Mouse (Mus musculus): ENCODE data around the gene Nrxn3. TPM values are rescaled to one million over a fixed set of nuclear protein-coding genes. Genes with fewer than 3 reads are reported as not detected.

Nrxn3 gene
- polyA plus RNA-seq, 1 experiment from 2014 or later: 88.1 TPM

- ATAC-seq: peak; percentile 74
- Histone ChIP-seq H3K4me1 (replicated peaks) (peaks cover 25% of the 10 kb centered on the region), H3K27ac (no peak overlapping the region), H3K4me2 (replicated peaks) (no peak overlapping the region), H3K9ac (replicated peaks) (no peak overlapping the region), H3K36me3 (no peaks in the 10 kb centered on the region), H3K27me3 (no peaks in the 10 kb centered on the region), H3K9me3 (no peaks in the 10 kb centered on the region), H3K4me3 (replicated peaks) (no peak overlapping the region)
- WGBS: 66% methylated on average over 4 of the region's 4 CpGs
These were observed 96.1 kb downstream of the Nrxn3 start for GRCm38 (mm10) chr12:88818622-88819334.

- Histone ChIP-seq H3K4me1 (replicated peaks) (peaks cover 25% of the 10 kb centered on the region), H3K9me3 (no peaks in the 10 kb centered on the region), H3K4me2 (replicated peaks) (no peak overlapping the region), H3K27me3 (no peaks in the 10 kb centered on the region), H3K27ac (no peak overlapping the region), H3K4me3 (replicated peaks) (no peak overlapping the region), H3K36me3 (no peaks in the 10 kb centered on the region), H3K9ac (replicated peaks) (no peak overlapping the region)
- ATAC-seq: no peak
- WGBS: 67% methylated on average over 5 of the region's 5 CpGs
These were observed 96.6 kb downstream of the Nrxn3 start for GRCm38 (mm10) chr12:88819335-88819709.

GRCm38 (mm10) chr12:88820131-88820530 lies 97.5 kb downstream of the Nrxn3 start:
- peaks cover 25% of the 10 kb centered on the region for H3K4me1 ChIP-seq (replicated peaks)
- H3K27me3 ChIP-seq: no peaks in the 10 kb centered on the region
- no peak for ATAC-seq
- H3K27ac ChIP-seq: no peak overlapping the region
- 13% methylated on average over 3 of the region's 3 CpGs for WGBS
- H3K9me3 ChIP-seq: no peaks in the 10 kb centered on the region
- no peak overlapping the region for H3K9ac ChIP-seq (replicated peaks)
- no peaks in the 10 kb centered on the region for H3K36me3 ChIP-seq
- H3K4me2 ChIP-seq (replicated peaks): no peak overlapping the region
- H3K4me3 ChIP-seq (replicated peaks): no peak overlapping the region

- 96% methylated on average over 1 of the region's 1 CpGs for WGBS
- Histone ChIP-seq H3K9me3 (no peaks in the 10 kb centered on the region), H3K27ac (no peak overlapping the region), H3K27me3 (no peaks in the 10 kb centered on the region), H3K36me3 (no peaks in the 10 kb centered on the region), H3K9ac (replicated peaks) (no peak overlapping the region), H3K4me3 (replicated peaks) (no peak overlapping the region), H3K4me1 (replicated peaks) (peaks cover 4% of the 10 kb centered on the region), H3K4me2 (replicated peaks) (no peak overlapping the region)
- no peak for ATAC-seq
These were observed 108.2 kb downstream of the Nrxn3 start for GRCm38 (mm10) chr12:88830851-88831250.

- no peak overlapping the region for H3K27ac ChIP-seq
- WGBS: 2% methylated on average over 2 of the region's 2 CpGs
These were observed 113.1 kb downstream of the Nrxn3 start for GRCm38 (mm10) chr12:88835821-88836220.

GRCm38 (mm10) chr12:88839724-88840123 lies 117.0 kb downstream of the Nrxn3 start:
- 90% methylated on average over 7 of the region's 7 CpGs for WGBS
- H3K27ac ChIP-seq: no peak overlapping the region
- H3K36me3 ChIP-seq: no peaks in the 10 kb centered on the region
- no peaks in the 10 kb centered on the region for H3K27me3 ChIP-seq
- no peaks in the 10 kb centered on the region for H3K9me3 ChIP-seq
- H3K4me1 ChIP-seq (replicated peaks): peaks cover 12% of the 10 kb centered on the region
- no peak overlapping the region for H3K9ac ChIP-seq (replicated peaks)
- H3K4me3 ChIP-seq (replicated peaks): no peak overlapping the region
- ATAC-seq: no peak
- no peak overlapping the region for H3K4me2 ChIP-seq (replicated peaks)

More at GRCm38 (mm10) chr12:88835821-88836220, 113.1 kb downstream of the Nrxn3 start:
- Histone ChIP-seq H3K36me3 (no peaks in the 10 kb centered on the region), H3K4me2 (replicated peaks) (no peak overlapping the region), H3K9ac (replicated peaks) (no peak overlapping the region), H3K4me1 (replicated peaks) (peaks cover 8% of the 10 kb centered on the region), H3K9me3 (no peaks in the 10 kb centered on the region), H3K4me3 (replicated peaks) (no peak overlapping the region), H3K27me3 (no peaks in the 10 kb centered on the region)
- no peak for ATAC-seq

GRCm38 (mm10) chr12:88841350-88841749 lies 118.7 kb downstream of the Nrxn3 start:
- 58% methylated on average over 6 of the region's 6 CpGs for WGBS
- Histone ChIP-seq H3K4me2 (replicated peaks) (no peak overlapping the region), H3K9me3 (no peaks in the 10 kb centered on the region), H3K36me3 (no peaks in the 10 kb centered on the region), H3K9ac (replicated peaks) (no peak overlapping the region), H3K4me1 (replicated peaks) (peaks cover 5% of the 10 kb centered on the region; the same call in 1 of the 2 replicates), H3K27ac (no peak overlapping the region), H3K4me3 (replicated peaks) (no peak overlapping the region), H3K27me3 (no peaks in the 10 kb centered on the region)
- no peak for ATAC-seq

GRCm38 (mm10) chr12:88850400-88851179 lies 127.9 kb downstream of the Nrxn3 start:
- Histone ChIP-seq H3K36me3 (no peaks in the 10 kb centered on the region), H3K4me3 (replicated peaks) (no peak overlapping the region), H3K9me3 (no peaks in the 10 kb centered on the region), H3K9ac (replicated peaks) (no peak overlapping the region), H3K27ac (peak overlapping the region; percentile 5; the same call in 1 of the 2 replicates), H3K4me1 (replicated peaks) (peaks cover 36% of the 10 kb centered on the region), H3K4me2 (replicated peaks) (no peak overlapping the region), H3K27me3 (no peaks in the 10 kb centered on the region)
- peak; percentile 80 for ATAC-seq
- 26% methylated on average over 6 of the region's 6 CpGs for WGBS

GRCm38 (mm10) chr12:88854039-88854438 lies 131.4 kb downstream of the Nrxn3 start:
- Histone ChIP-seq H3K4me2 (replicated peaks) (no peak overlapping the region), H3K9ac (replicated peaks) (no peak overlapping the region), H3K9me3 (no peaks in the 10 kb centered on the region), H3K4me1 (replicated peaks) (peaks cover 26% of the 10 kb centered on the region), H3K36me3 (no peaks in the 10 kb centered on the region), H3K27me3 (no peaks in the 10 kb centered on the region), H3K27ac (no peak overlapping the region), H3K4me3 (replicated peaks) (no peak overlapping the region)
- WGBS: 64% methylated on average over 4 of the region's 4 CpGs
- no peak for ATAC-seq

GRCm38 (mm10) chr12:88857701-88858100 lies 135.0 kb downstream of the Nrxn3 start:
- 83% methylated on average over 2 of the region's 2 CpGs for WGBS
- ATAC-seq: no peak

GRCm38 (mm10) chr12:88859456-88860345 lies 137.0 kb downstream of the Nrxn3 start:
- H3K4me1 ChIP-seq (replicated peaks): peaks cover 24% of the 10 kb centered on the region
- 18% methylated on average over 6 of the region's 6 CpGs for WGBS
- no peaks in the 10 kb centered on the region for H3K36me3 ChIP-seq
- no peak overlapping the region for H3K4me3 ChIP-seq (replicated peaks)
- H3K9me3 ChIP-seq: no peaks in the 10 kb centered on the region
- H3K4me2 ChIP-seq (replicated peaks): no peak overlapping the region
- peak overlapping the region; percentile 66 for H3K27ac ChIP-seq
- no peaks in the 10 kb centered on the region for H3K27me3 ChIP-seq
- peak; percentile 80 for ATAC-seq
- no peak overlapping the region for H3K9ac ChIP-seq (replicated peaks)

More at GRCm38 (mm10) chr12:88857701-88858100, 135.0 kb downstream of the Nrxn3 start:
- Histone ChIP-seq H3K9ac (replicated peaks) (no peak overlapping the region), H3K27me3 (no peaks in the 10 kb centered on the region), H3K9me3 (no peaks in the 10 kb centered on the region), H3K36me3 (no peaks in the 10 kb centered on the region), H3K27ac (no peak overlapping the region), H3K4me3 (replicated peaks) (no peak overlapping the region), H3K4me2 (replicated peaks) (no peak overlapping the region), H3K4me1 (replicated peaks) (peaks cover 26% of the 10 kb centered on the region)
